Mouse (Mus musculus) limb, embryonic 12.5 days (tissue): Measurements from ENCODE around the gene Dpagt1. TPM values are rescaled to one million over a fixed set of nuclear protein-coding genes. Genes with fewer than 3 reads are reported as not detected.

Experiments
- ATAC-seq: fragments of 200-750 bp; cut with Nextera tagmentation; 2 replicates; pipeline ENCODE4 v1.8.0; 2017; ENCODE audit warnings: low read depth, moderate TSS enrichment; ENCODE audit not compliant: insufficient number of reproducible peaks, insufficient read depth, low FRiP score, low TSS enrichment
- H3K27ac ChIP-seq: fragments of 300-500 bp; sonication (generic); 2 replicates; pipeline ENCODE4 v1.5.1; 2016; ENCODE audit warnings: mild to moderate bottlenecking, moderate library complexity
- H3K27me3 ChIP-seq: fragments of 300-500 bp; sonication (generic); 2 replicates; pipeline ENCODE4 v1.6.1; 2016; ENCODE audit warnings: mild to moderate bottlenecking, moderate library complexity
- H3K36me3 ChIP-seq: fragments of 300-500 bp; sonication (generic); 2 replicates; pipeline ENCODE4 v1.6.1; 2016; ENCODE audit warnings: mild to moderate bottlenecking, moderate library complexity
- H3K4me1 ChIP-seq: fragments of 300-500 bp; sonication (generic); replicated peaks from 2 replicates; pipeline ENCODE4 v1.6.1; 2016
- H3K4me2 ChIP-seq: fragments of 300-500 bp; sonication (generic); 2 replicates; pipeline ENCODE4 v1.6.1; 2016; ENCODE audit warnings: mild to moderate bottlenecking, moderate library complexity
- H3K4me3 ChIP-seq: fragments of 300-500 bp; sonication (generic); replicated peaks from 2 replicates; pipeline ENCODE4 v1.5.1; 2016; ENCODE audit warnings: mild to moderate bottlenecking
- H3K9ac ChIP-seq: fragments of 300-500 bp; sonication (generic); replicated peaks from 2 replicates; pipeline ENCODE4 v1.6.1; 2016; ENCODE audit warnings: mild to moderate bottlenecking, moderate library complexity
- H3K9me3 ChIP-seq: fragments of 300-500 bp; sonication (generic); 2 replicates; pipeline ENCODE4 v1.6.1; 2016; ENCODE audit warnings: mild to moderate bottlenecking, moderate library complexity
- whole genome bisulfite sequencing: fragments of 180-500 bp; shearing (Covaris S2); methylation state at CpG from one replicate; pipeline ENCODE4 v1.1.7; 2016; 5-methylcytosine and 5-hydroxymethylcytosine counted together
- polyA plus RNA-seq: library from polyadenylated mRNA; unstranded; fragments of >200 nt; fragmentation: Nextera tagmentation; extraction: Ambion mirVana; gene quantifications from 2 replicates; pipeline ENCODE4 v1.2.1, GENCODE M21; 2016

The Dpagt1 gene
- polyA plus RNA-seq, 1 experiment from 2014 or later, result 38.6 TPM

- no peak for ATAC-seq
- no peak overlapping the region for H3K27ac ChIP-seq
- no peaks in the 10 kb centered on the region for H3K9me3 ChIP-seq
- H3K9ac ChIP-seq, result no peak overlapping the region
- 84% methylated on average over 6 of the region's 6 CpGs for WGBS
- H3K36me3 ChIP-seq, result peaks cover 22% of the 10 kb centered on the region
- H3K4me1 ChIP-seq, result peaks cover 18% of the 10 kb centered on the region
- H3K27me3 ChIP-seq, result 0 out of 2 replicates have a peak, but pooled peaks cover 5% of the 10 kb centered on the region
- no peak overlapping the region for H3K4me3 ChIP-seq
- H3K4me2 ChIP-seq, result no peak overlapping the region
These were observed 19.3 kb upstream of the Dpagt1 start for GRCm38 (mm10) chr9:44306532-44306931.

- WGBS, result 63% methylated on average over 2 of the region's 2 CpGs
- Histone ChIP-seq H3K4me2 (no peak overlapping the region), H3K27ac (no peak overlapping the region), H3K36me3 (peaks cover 15% of the 10 kb centered on the region), H3K4me3 (no peak overlapping the region), H3K9me3 (no peaks in the 10 kb centered on the region), H3K4me1 (peaks cover 21% of the 10 kb centered on the region), H3K9ac (no peak overlapping the region), H3K27me3 (0 out of 2 replicates have a peak, but pooled peaks cover 11% of the 10 kb centered on the region)
- no peak for ATAC-seq
These were observed 18.6 kb upstream of the Dpagt1 start for GRCm38 (mm10) chr9:44307248-44307647.

- Histone ChIP-seq H3K9ac (no peak overlapping the region), H3K4me3 (no peak overlapping the region), H3K27ac (no peak overlapping the region), H3K9me3 (no peaks in the 10 kb centered on the region), H3K36me3 (peaks cover 30% of the 10 kb centered on the region), H3K27me3 (0 out of 2 replicates have a peak, but pooled peaks cover 11% of the 10 kb centered on the region), H3K4me2 (no peak overlapping the region), H3K4me1 (peaks cover 11% of the 10 kb centered on the region)
- WGBS, result 56% methylated on average over 3 of the region's 3 CpGs
- ATAC-seq, result no peak
These were observed 16.1 kb upstream of the Dpagt1 start for GRCm38 (mm10) chr9:44309756-44310155.

- Histone ChIP-seq H3K27me3 (0 out of 2 replicates have a peak, but pooled peaks cover 11% of the 10 kb centered on the region), H3K4me1 (peaks cover 9% of the 10 kb centered on the region), H3K9ac (no peak overlapping the region), H3K9me3 (no peaks in the 10 kb centered on the region), H3K4me3 (no peak overlapping the region), H3K27ac (no peak overlapping the region), H3K36me3 (peaks cover 40% of the 10 kb centered on the region), H3K4me2 (no peak overlapping the region; the same call in 1 of the 2 replicates)
- WGBS, result 34% methylated on average over 10 of the region's 10 CpGs
- no peak for ATAC-seq
These were observed 15.1 kb upstream of the Dpagt1 start for GRCm38 (mm10) chr9:44310750-44311135.

- ATAC-seq, result no peak
- H3K36me3 ChIP-seq, result peaks cover 47% of the 10 kb centered on the region
- 0 out of 2 replicates have a peak, but pooled peaks cover 11% of the 10 kb centered on the region for H3K27me3 ChIP-seq
- H3K4me1 ChIP-seq, result peaks cover 9% of the 10 kb centered on the region
- WGBS, result 9% methylated on average over 27 of the region's 27 CpGs
- H3K9me3 ChIP-seq, result no peaks in the 10 kb centered on the region
- no peak overlapping the region for H3K4me3 ChIP-seq
- H3K9ac ChIP-seq, result peak overlapping the region; percentile 34; the same call in 1 of the 2 replicates
- no peak overlapping the region for H3K27ac ChIP-seq
- H3K4me2 ChIP-seq, result peak overlapping the region; percentile 28; the same call in 1 of the 2 replicates
These were observed 14.4 kb upstream of the Dpagt1 start for GRCm38 (mm10) chr9:44311136-44312134.

- WGBS, result 79% methylated on average over 19 of the region's 19 CpGs
- H3K36me3 ChIP-seq, result peaks cover 55% of the 10 kb centered on the region
- no peak overlapping the region for H3K4me3 ChIP-seq
- H3K27me3 ChIP-seq, result 0 out of 2 replicates have a peak, but pooled peaks cover 11% of the 10 kb centered on the region
- H3K4me2 ChIP-seq, result no peak overlapping the region
- H3K27ac ChIP-seq, result no peak overlapping the region
- H3K9me3 ChIP-seq, result no peaks in the 10 kb centered on the region
- peaks cover 15% of the 10 kb centered on the region for H3K4me1 ChIP-seq
- ATAC-seq, result no peak
- H3K9ac ChIP-seq, result no peak overlapping the region
These were observed 12.2 kb upstream of the Dpagt1 start for GRCm38 (mm10) chr9:44313476-44314256.

- Histone ChIP-seq H3K9me3 (no peaks in the 10 kb centered on the region), H3K36me3 (peaks cover 55% of the 10 kb centered on the region), H3K27ac (no peak overlapping the region), H3K4me3 (no peak overlapping the region), H3K9ac (no peak overlapping the region), H3K4me2 (no peak overlapping the region), H3K27me3 (0 out of 2 replicates have a peak, but pooled peaks cover 11% of the 10 kb centered on the region), H3K4me1 (peaks cover 21% of the 10 kb centered on the region)
- no peak for ATAC-seq
- 76% methylated on average over 4 of the region's 4 CpGs for WGBS
These were observed 11.6 kb upstream of the Dpagt1 start for GRCm38 (mm10) chr9:44314257-44314547.

- no peak for ATAC-seq
- H3K27me3 ChIP-seq, result 0 out of 2 replicates have a peak, but pooled peaks cover 11% of the 10 kb centered on the region
- peaks cover 55% of the 10 kb centered on the region for H3K36me3 ChIP-seq
- peaks cover 24% of the 10 kb centered on the region for H3K4me1 ChIP-seq
- no peak overlapping the region for H3K4me2 ChIP-seq
- no peak overlapping the region for H3K4me3 ChIP-seq
- H3K9me3 ChIP-seq, result no peaks in the 10 kb centered on the region
- H3K27ac ChIP-seq, result no peak overlapping the region
- WGBS, result 91% methylated on average over 18 of the region's 18 CpGs
- H3K9ac ChIP-seq, result no peak overlapping the region
These were observed 10.9 kb upstream of the Dpagt1 start for GRCm38 (mm10) chr9:44314910-44315309.

- WGBS, result 55% methylated on average over 4 of the region's 4 CpGs
- peaks cover 48% of the 10 kb centered on the region for H3K36me3 ChIP-seq
- H3K27me3 ChIP-seq, result no peaks in the 10 kb centered on the region
- H3K4me1 ChIP-seq, result peaks cover 21% of the 10 kb centered on the region
- no peaks in the 10 kb centered on the region for H3K9me3 ChIP-seq
- 0 out of 2 replicates have a peak overlapping the region, but pooled peaks have one; percentile 2 for H3K4me2 ChIP-seq
- H3K4me3 ChIP-seq, result no peak overlapping the region
- H3K9ac ChIP-seq, result no peak overlapping the region
- no peak for ATAC-seq
- H3K27ac ChIP-seq, result no peak overlapping the region
These were observed 8.4 kb upstream of the Dpagt1 start for GRCm38 (mm10) chr9:44317452-44317851.

GRCm38 (mm10) chr9:44318076-44318825 lies 7.6 kb upstream of the Dpagt1 start:
- ATAC-seq, result no peak
- Histone ChIP-seq H3K4me2 (peak overlapping the region; percentile 96), H3K36me3 (peaks cover 40% of the 10 kb centered on the region), H3K27me3 (no peaks in the 10 kb centered on the region), H3K9me3 (no peaks in the 10 kb centered on the region), H3K27ac (no peak overlapping the region), H3K4me3 (peak overlapping the region; percentile 89; the same call in 1 of the 2 replicates), H3K4me1 (peaks cover 21% of the 10 kb centered on the region), H3K9ac (no peak overlapping the region)
- 74% methylated on average over 5 of the region's 5 CpGs for WGBS
